In the genomic region with DNA sequence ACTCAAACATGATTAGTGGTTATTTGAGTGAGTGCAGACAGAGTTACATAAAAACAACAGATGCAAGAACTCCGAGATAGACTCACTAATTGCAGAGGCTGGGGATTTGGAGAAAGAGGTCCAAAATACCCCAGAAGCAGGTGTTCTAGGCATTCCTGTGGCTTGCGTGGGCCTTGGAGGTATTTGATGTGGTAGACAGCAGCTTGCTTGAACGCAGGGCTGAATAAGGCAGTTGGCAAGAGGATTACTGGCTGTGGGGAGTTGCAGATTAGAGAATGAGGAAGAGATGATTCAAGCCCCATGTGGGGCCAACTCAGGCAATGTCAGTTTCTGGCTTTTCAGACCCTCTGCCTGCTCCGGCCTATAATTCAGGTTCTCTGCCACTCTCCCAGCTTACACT, we compare ENCODE assay signal across 14 mouse cellular contexts. TPM values are rescaled to one million over a fixed set of nuclear protein-coding genes. Genes with fewer than 3 reads are reported as not detected.
DNase-seq lines count a peak whose midpoint lies in the region; ATAC-seq lines count a peak whose summit lies in the region.
"Had no signal": no experiment of that assay in that cellular context is flagged by ENCODE, and none has a peak within 500 bp of the region (broad histone marks: within the 10 kb centered on the region; RNA-seq: fewer than 3 reads in every experiment).

No protein-coding gene starts in this region.

- intact Hi-C loops in heart, postnatal 10 days (cut with DNase I), result no loop called here

- ATAC-seq in megakaryocyte progenitor cell, adult 5-6 weeks (replicated peaks; ENCODE audit: poor library complexity), result 0 out of 2 replicates have a peak, but pooled peaks have one; percentile 25
- no peak for ATAC-seq in activated CD4-positive, CD25-positive, alpha-beta regulatory T cell, adult 4 months

- peak; percentile 46 for DNase-seq in layer of hippocampus, adult 9-11 months
- no peak for DNase-seq in layer of hippocampus, adult 9-10 months (ENCODE audit: low spot score)
- DNase-seq in T-cell, adult 2 months (ENCODE audit: low spot score), result peak; percentile 18
- peak; percentile 70 to 75 for DNase-seq in thymus, postnatal 36 days
- no peak for DNase-seq in heart, postnatal 10 days
- DNase-seq: adrenal gland, adult 2 months; cerebellum, postnatal 10 days; heart, postnatal 14 days; kidney, adult 11 months; kidney, postnatal 25 days; lung, postnatal 10 days had no signal

RNA-seq across cellular contexts. Expression of a gene that starts 43.9 kb away (rescaled TPM):
- not detected in 2 replicates for total RNA-seq in megakaryocyte progenitor cell, adult 5-6 weeks (2015)
- not detected in 2 replicates for total RNA-seq in megakaryocyte progenitor cell, adult 5-6 weeks (2017)
- total RNA-seq in heart, postnatal 10 days (2021), result 100 to 1,000 TPM; 115 to 125 TPM
- polyA plus RNA-seq in activated CD4-positive, CD25-positive, alpha-beta regulatory T cell, adult 4 months (2017; shearing (Covaris generic)), result not detected
- total RNA-seq: megakaryocyte-erythroid progenitor cell, adult 5-6 weeks had no signal
- polyA plus RNA-seq: adrenal gland, adult 2 months had no signal

RNA-seq across cellular contexts. Expression of a gene that starts 47.8 kb away (rescaled TPM):
- total RNA-seq in megakaryocyte progenitor cell, adult 5-6 weeks (2015), result 9.1 and 10.2 TPM in 2 replicates
- 13.8 and 17.2 TPM in 2 replicates for total RNA-seq in megakaryocyte progenitor cell, adult 5-6 weeks (2017)
- total RNA-seq in heart, postnatal 10 days (2021), result 10 to 100 TPM; 26.2 to 32.5 TPM
- 1 to 10 TPM; 2.2 to 3.6 TPM for polyA plus RNA-seq in activated CD4-positive, CD25-positive, alpha-beta regulatory T cell, adult 4 months (2017; shearing (Covaris generic))

Comparison
In these comparisons a context has a peak if more than half of its experiments do, and no peak if none do; other contexts are left out.
1. DNase-seq: peak in layer of hippocampus, adult 9-11 months (single experiment), T-cell, adult 2 months (single experiment) and thymus, postnatal 36 days (2 of 2); none in layer of hippocampus, adult 9-10 months (single experiment) and heart, postnatal 10 days (0 of 2).
2. RNA of a gene that starts 43.9 kb away (total RNA-seq): 115 to 125 TPM in heart, postnatal 10 days; not detected in megakaryocyte progenitor cell, adult 5-6 weeks; every median in the first group is over 100 times any median in the second.